Mouse (Mus musculus): Measurements from ENCODE around the gene Sema3b. TPM values are rescaled to one million over a fixed set of nuclear protein-coding genes. Genes with fewer than 3 reads are reported as not detected.

Gene Sema3b
- polyA plus RNA-seq (2012; rRNA removed): 5.2 and 9.8 TPM in 2 replicates

GRCm38 (mm10) chr9:107608741-107609432 is at the start of gene Sema3b:
Gene Sema3b (minus strand): TSS chr9:107609229.

GRCm38 (mm10) chr9:107635279-107636028 is 26.4 kb upstream of the Sema3b start, which contains the start of gene Gnai2:
Gene Gnai2 (minus strand): TSS chr9:107635367.

GRCm38 (mm10) chr9:107586974-107587832 is 21.8 kb downstream of the Sema3b start, which contains the start of gene Ifrd2:
Gene Ifrd2 (plus strand): TSS chr9:107587642.

GRCm38 (mm10) chr9:107580501-107581317 is 28.3 kb downstream of the Sema3b start, which contains the start of gene Hyal3:
Gene Hyal3 (plus strand): TSS chr9:107580818.

GRCm38 (mm10) chr9:107578587-107578986 is 30.4 kb downstream of the Sema3b start, which contains the start of gene Naa80:
Gene Naa80 (plus strand): TSS chr9:107578887.

GRCm38 (mm10) chr9:107576357-107577107 is 32.5 kb downstream of the Sema3b start, which contains the start of gene Hyal1:
Gene Hyal1 (plus strand): TSS chr9:107576927.

GRCm38 (mm10) chr9:107567702-107568319 is 41.2 kb downstream of the Sema3b start, which contains the start of gene Hyal2:
Gene Hyal2 (plus strand): TSS chr9:107567945.

DNA sequence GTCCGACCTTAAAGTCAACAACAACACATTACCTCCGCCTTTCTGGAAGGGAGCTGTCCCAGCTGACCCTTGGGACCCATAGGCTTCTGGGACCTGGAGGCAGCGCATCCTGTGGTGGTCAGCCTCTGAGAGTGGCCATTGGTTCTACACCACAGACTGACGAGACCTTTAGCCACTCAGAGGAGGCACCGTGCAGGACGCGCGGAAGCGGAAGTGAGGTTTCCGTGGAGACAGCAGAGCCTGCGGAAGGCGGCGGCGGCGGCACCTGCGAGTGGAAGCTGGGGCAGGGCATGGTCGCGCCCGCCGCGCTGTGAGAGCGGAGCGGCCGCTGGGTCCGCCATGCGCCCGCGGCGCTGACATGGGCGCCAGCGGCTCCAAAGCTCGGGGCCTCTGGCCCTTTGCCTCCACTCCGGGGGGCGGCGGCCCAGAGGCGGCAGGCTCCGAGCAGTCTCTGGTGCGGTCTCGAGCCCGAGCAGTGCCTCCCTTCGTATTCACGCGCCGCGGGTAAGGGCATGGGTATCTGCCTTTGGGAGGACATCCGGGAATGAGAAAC is 45.9 kb downstream of the Sema3b start, which contains the start of gene Tusc2:
TSS of gene Tusc2 (plus strand) at position 227 of the 553 bp plus-strand sequence.

GRCm38 (mm10) chr9:107551117-107551889 is 57.7 kb downstream of the Sema3b start, which contains the start of gene Rassf1:
Gene Rassf1 (plus strand): TSS chr9:107551555.

Other genes starting within 250 kb of the Sema3b start
- 82.6 and 102 TPM in 2 replicates for gene Cacna2d2, start 209.6 kb downstream of the Sema3b start, polyA plus RNA-seq (2012; rRNA removed)
- gene Tmem115, start 75.3 kb downstream of the Sema3b start, polyA plus RNA-seq (2012; rRNA removed): 32.8 and 33.5 TPM in 2 replicates
- gene Cyb561d2, start 67.0 kb downstream of the Sema3b start, polyA plus RNA-seq (2012; rRNA removed): 27.6 and 30.1 TPM in 2 replicates
- gene Nprl2, start 67.0 kb downstream of the Sema3b start, polyA plus RNA-seq (2012; rRNA removed): 78.8 and 83.5 TPM in 2 replicates
- gene Zmynd10, start 61.9 kb downstream of the Sema3b start, polyA plus RNA-seq (2012; rRNA removed): 5.8 and 7.0 TPM in 2 replicates
- 34.2 and 44.6 TPM in 2 replicates for gene Rassf1, start 57.7 kb downstream of the Sema3b start, polyA plus RNA-seq (2012; rRNA removed)
- gene Tusc2, start 46.0 kb downstream of the Sema3b start, polyA plus RNA-seq (2012; rRNA removed): 78.2 and 82.7 TPM in 2 replicates
- gene Hyal2, start 41.3 kb downstream of the Sema3b start, polyA plus RNA-seq (2012; rRNA removed): 62.7 and 63.0 TPM in 2 replicates
- 4.3 and 4.8 TPM in 2 replicates for gene Hyal1, start 32.3 kb downstream of the Sema3b start, polyA plus RNA-seq (2012; rRNA removed)
- 26.0 and 30.3 TPM in 2 replicates for gene Naa80, start 30.3 kb downstream of the Sema3b start, polyA plus RNA-seq (2012; rRNA removed)
- gene Hyal3, start 28.4 kb downstream of the Sema3b start, polyA plus RNA-seq (2012; rRNA removed): 1.2 and 1.3 TPM in 2 replicates
- 24.6 and 30.0 TPM in 2 replicates for gene Ifrd2, start 21.6 kb downstream of the Sema3b start, polyA plus RNA-seq (2012; rRNA removed)
- gene Gnai2, start 26.1 kb upstream of the Sema3b start, polyA plus RNA-seq (2012; rRNA removed): 454 and 485 TPM in 2 replicates
- 60.5 and 67.7 TPM in 2 replicates for gene Slc38a3, start 60.3 kb upstream of the Sema3b start, polyA plus RNA-seq (2012; rRNA removed)
- 0.13 and 0.43 TPM in 2 replicates for gene Gnat1, start 70.5 kb upstream of the Sema3b start, polyA plus RNA-seq (2012; rRNA removed)
- 112 and 151 TPM in 2 replicates for gene Sema3f, start 101.2 kb upstream of the Sema3b start, polyA plus RNA-seq (2012; rRNA removed)
- gene Rbm5, start 161.8 kb upstream of the Sema3b start, polyA plus RNA-seq (2012; rRNA removed): 205 and 224 TPM in 2 replicates

Data from central nervous system, embryonic 14 days (tissue).